In the genomic region with DNA sequence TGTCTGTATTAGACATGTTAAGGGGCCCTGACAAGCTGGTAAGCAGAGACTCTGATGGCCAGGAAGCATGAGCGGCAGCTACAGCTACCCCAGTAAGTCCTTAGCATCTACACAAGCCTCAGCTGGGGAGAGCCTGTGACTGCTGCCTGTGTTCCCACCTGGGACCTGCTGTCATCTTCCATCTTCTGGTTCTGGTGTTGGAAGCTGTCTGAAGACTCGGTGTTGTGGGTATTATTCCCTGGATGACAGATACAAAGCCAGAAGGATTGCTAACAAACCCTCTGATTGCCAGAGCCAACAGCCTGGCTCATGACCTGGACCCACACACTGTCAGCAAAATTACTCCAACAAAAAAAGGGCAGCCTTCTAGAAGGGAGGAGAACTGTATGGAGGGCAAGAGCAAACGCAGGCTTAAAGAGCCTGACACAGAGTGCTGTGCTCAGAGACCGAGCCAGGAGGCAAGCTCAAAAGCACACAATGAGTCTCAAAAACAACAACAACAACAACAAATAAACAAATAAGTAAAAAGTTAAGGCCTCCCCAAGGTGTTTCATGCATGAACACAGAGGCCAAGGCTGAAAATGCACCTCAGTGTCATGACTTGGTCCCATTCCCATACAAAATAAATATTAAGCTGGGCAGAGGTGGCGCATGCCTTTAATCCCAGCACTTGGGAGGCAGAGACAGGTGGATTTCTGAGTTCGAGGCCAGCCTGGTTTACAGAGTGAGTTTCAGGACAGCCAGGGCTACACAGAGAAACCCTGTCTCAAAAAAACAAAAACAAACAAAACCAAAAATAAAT, we compare ENCODE assay signal across 17 mouse cellular contexts. TPM values are rescaled to one million over a fixed set of nuclear protein-coding genes. Genes with fewer than 3 reads are reported as not detected.
DNase-seq lines count a peak whose midpoint lies in the region; ATAC-seq and TF ChIP-seq lines count a peak whose summit lies in the region.
"Had no signal": no experiment of that assay in that cellular context is flagged by ENCODE, and none has a peak within 500 bp of the region (broad histone marks: within the 10 kb centered on the region; RNA-seq: fewer than 3 reads in every experiment).

No protein-coding gene starts in this region.

- H3K4me2 ChIP-seq in heart, embryonic 12.5 days = no peak overlapping the region
- H3K4me2 ChIP-seq in lung, embryonic 16.5 days (ENCODE audit: low read depth, low read length) = no peak overlapping the region; the same call in 1 of the 2 replicates
- no peak overlapping the region for H3K4me2 ChIP-seq in stomach, embryonic 14.5 days (replicated peaks; ENCODE audit: low read depth, low read length)
- H3K4me2 ChIP-seq: embryonic facial prominence, embryonic 15.5 days; forebrain, embryonic 13.5 days; hindbrain, embryonic 14.5 days; neural tube, embryonic 15.5 days had no signal

- no peak for ATAC-seq in heart, embryonic 12.5 days (ENCODE audit: insufficient number of reproducible peaks, low FRiP score)
- ATAC-seq in lung, embryonic 16.5 days (ENCODE audit: low read depth) = no peak
- ATAC-seq in stomach, embryonic 14.5 days (ENCODE audit: insufficient number of reproducible peaks, insufficient read depth, low FRiP score, low read depth) = no peak
- ATAC-seq: forebrain, embryonic 13.5 days had no signal

- no peaks in the 10 kb centered on the region for H3K36me3 ChIP-seq in heart, embryonic 10.5 days
- H3K36me3 ChIP-seq in heart, embryonic 12.5 days = no peaks in the 10 kb centered on the region
- no peaks in the 10 kb centered on the region for H3K36me3 ChIP-seq in lung, embryonic 16.5 days (ENCODE audit: control insufficient read depth, insufficient read depth, low read length)
- no peaks in the 10 kb centered on the region for H3K36me3 ChIP-seq in stomach, embryonic 14.5 days (ENCODE audit: control insufficient read depth, insufficient read depth, low read length)
- H3K36me3 ChIP-seq: embryonic facial prominence, embryonic 15.5 days; neural tube, embryonic 15.5 days had no signal

- H3K4me1 ChIP-seq in heart, embryonic 10.5 days = no peaks in the 10 kb centered on the region
- H3K4me1 ChIP-seq in heart, embryonic 12.5 days (replicated peaks) = no peaks in the 10 kb centered on the region
- H3K4me1 ChIP-seq in lung, embryonic 16.5 days (replicated peaks; ENCODE audit: control insufficient read depth, insufficient read depth, low read length) = no peaks in the 10 kb centered on the region; the same call in 1 of the 2 replicates
- 0 out of 2 replicates have a peak, but pooled peaks cover 3% of the 10 kb centered on the region for H3K4me1 ChIP-seq in lung, adult 2 months (ENCODE audit: control insufficient read depth, insufficient read depth, low read length)
- no peaks in the 10 kb centered on the region for H3K4me1 ChIP-seq in stomach, embryonic 14.5 days (ENCODE audit: control insufficient read depth, insufficient read depth, low read length)
- H3K4me1 ChIP-seq: embryonic facial prominence, embryonic 15.5 days; forebrain, embryonic 13.5 days; neural tube, embryonic 15.5 days had no signal

- TF ChIP-seq POLR2A in lung, adult 2 months (IDR thresholded peaks at IDR 0.05; ENCODE audit: borderline replicate concordance, extremely low read depth, low read depth, low read length) = no peak

- peaks cover 5% of the 10 kb centered on the region; the same call in 1 of the 2 replicates for H3K27me3 ChIP-seq in heart, embryonic 10.5 days (ENCODE audit: insufficient read depth, poor library complexity, severe bottlenecking)
- H3K27me3 ChIP-seq in heart, embryonic 12.5 days (replicated peaks) = no peaks in the 10 kb centered on the region
- H3K27me3 ChIP-seq in lung, embryonic 16.5 days (ENCODE audit: control insufficient read depth, insufficient read depth, low read depth, low read length) = no peaks in the 10 kb centered on the region
- no peaks in the 10 kb centered on the region for H3K27me3 ChIP-seq in stomach, embryonic 14.5 days (ENCODE audit: control insufficient read depth, insufficient read depth, low read length)
- H3K27me3 ChIP-seq: embryonic facial prominence, embryonic 15.5 days; forebrain, embryonic 13.5 days had no signal

- no peak overlapping the region for H3K4me3 ChIP-seq in heart, embryonic 10.5 days
- H3K4me3 ChIP-seq in heart, embryonic 12.5 days = no peak overlapping the region
- H3K4me3 ChIP-seq in lung, embryonic 16.5 days (ENCODE audit: low read length) = no peak overlapping the region
- no peak overlapping the region for H3K4me3 ChIP-seq in lung, adult 2 months (replicated peaks; ENCODE audit: extremely low read depth, low read depth, low read length)
- no peak overlapping the region for H3K4me3 ChIP-seq in stomach, embryonic 14.5 days (ENCODE audit: low read depth, low read length)
- H3K4me3 ChIP-seq: embryonic facial prominence, embryonic 15.5 days; forebrain, embryonic 13.5 days; neural tube, embryonic 15.5 days had no signal

- H3K27ac ChIP-seq in heart, embryonic 10.5 days = no peak overlapping the region
- H3K27ac ChIP-seq in heart, embryonic 12.5 days (ENCODE audit: poor library complexity, severe bottlenecking) = no peak overlapping the region
- H3K27ac ChIP-seq in lung, embryonic 16.5 days (ENCODE audit: low read length) = peak overlapping the region; percentile 58
- peak overlapping the region; percentile 41; the same call in 1 of the 2 replicates for H3K27ac ChIP-seq in stomach, embryonic 14.5 days (ENCODE audit: low read length)
- H3K27ac ChIP-seq: embryonic facial prominence, embryonic 15.5 days; forebrain, embryonic 13.5 days; hindbrain, embryonic 14.5 days; neural tube, embryonic 15.5 days had no signal

- TF ChIP-seq CTCF in lung, adult 2 months (IDR thresholded peaks at IDR 0.05; ENCODE audit: insufficient read depth, low read length) = no peak

- peak; percentile 72 for DNase-seq in heart, embryonic 10.5 days (ENCODE audit: low spot score)
- DNase-seq in lung, adult 2 months = no peak
- DNase-seq in kidney, adult 9 months = peak; percentile 71
- DNase-seq in right cerebral cortex, adult 2 months (ENCODE audit: low spot score in 2 of 2) = no peak
- no peak for DNase-seq in frontal cortex, postnatal 14 days (ENCODE audit: low spot score in 2 of 2)
- DNase-seq: adrenal gland, postnatal 25 days; cerebellum, adult 9-10 months; retina, postnatal 1 day; spleen, adult 18-20 months; thymus, adult 2 months had no signal

- WGBS in heart, embryonic 10.5 days = 82% methylated on average over 6 of the region's 6 CpGs
- WGBS in heart, embryonic 12.5 days = 73% methylated on average over 6 of the region's 6 CpGs
- 69% methylated on average over 6 of the region's 6 CpGs for WGBS in lung, embryonic 16.5 days
- WGBS in lung, adult 2 months = 68% methylated on average over 6 of the region's 6 CpGs
- WGBS in stomach, embryonic 14.5 days = 71% methylated on average over 6 of the region's 6 CpGs

- no peak overlapping the region for H3K9ac ChIP-seq in heart, embryonic 12.5 days
- H3K9ac ChIP-seq in lung, embryonic 16.5 days (ENCODE audit: low read length) = no peak overlapping the region
- no peak overlapping the region for H3K9ac ChIP-seq in stomach, embryonic 14.5 days (replicated peaks; ENCODE audit: low read depth, low read length)
- H3K9ac ChIP-seq: embryonic facial prominence, embryonic 15.5 days; forebrain, embryonic 13.5 days; hindbrain, embryonic 14.5 days; neural tube, embryonic 15.5 days had no signal

- no peaks in the 10 kb centered on the region for H3K9me3 ChIP-seq in heart, embryonic 10.5 days
- H3K9me3 ChIP-seq in heart, embryonic 12.5 days (replicated peaks) = no peaks in the 10 kb centered on the region
- H3K9me3 ChIP-seq in lung, embryonic 16.5 days (ENCODE audit: control insufficient read depth, low read length) = no peaks in the 10 kb centered on the region
- H3K9me3 ChIP-seq in stomach, embryonic 14.5 days (ENCODE audit: control insufficient read depth, low read depth, low read length) = no peaks in the 10 kb centered on the region
- H3K9me3 ChIP-seq: embryonic facial prominence, embryonic 15.5 days; forebrain, embryonic 13.5 days; neural tube, embryonic 15.5 days had no signal

RNA-seq across cellular contexts. Expression of a gene that starts 8.1 kb away (rescaled TPM):
- 0.39 and 0.94 TPM in 2 replicates for polyA plus RNA-seq in heart, embryonic 10.5 days (2016; fragmentation: Nextera tagmentation; extraction: Ambion mirVana)
- polyA plus RNA-seq in heart, embryonic 12.5 days (2016; fragmentation: Nextera tagmentation; extraction: Ambion mirVana) = 0.64 and 1.0 TPM in 2 replicates
- polyA plus RNA-seq in lung, embryonic 16.5 days (2015; fragmentation: Nextera tagmentation; extraction: Ambion mirVana) = 1.1 and 1.9 TPM in 2 replicates
- polyA plus RNA-seq in lung, adult 2 months (2012; rRNA removed) = 2.0 and 5.3 TPM in 2 replicates
- polyA plus RNA-seq in stomach, embryonic 14.5 days (2014; fragmentation: Nextera tagmentation; extraction: Ambion mirVana) = 17.3 and 17.9 TPM in 2 replicates

Comparison
In these comparisons a context has a peak if more than half of its experiments do, and no peak if none do; other contexts are left out.
1. DNase-seq: peak in heart, embryonic 10.5 days (single experiment) and kidney, adult 9 months (single experiment); none in lung, adult 2 months (single experiment), right cerebral cortex, adult 2 months (0 of 2) and frontal cortex, postnatal 14 days (0 of 2).
2. H3K27ac ChIP-seq: peak in lung, embryonic 16.5 days (single experiment) and stomach, embryonic 14.5 days (single experiment); none in heart, embryonic 10.5 days (single experiment) and heart, embryonic 12.5 days (single experiment).